In the genomic region with DNA sequence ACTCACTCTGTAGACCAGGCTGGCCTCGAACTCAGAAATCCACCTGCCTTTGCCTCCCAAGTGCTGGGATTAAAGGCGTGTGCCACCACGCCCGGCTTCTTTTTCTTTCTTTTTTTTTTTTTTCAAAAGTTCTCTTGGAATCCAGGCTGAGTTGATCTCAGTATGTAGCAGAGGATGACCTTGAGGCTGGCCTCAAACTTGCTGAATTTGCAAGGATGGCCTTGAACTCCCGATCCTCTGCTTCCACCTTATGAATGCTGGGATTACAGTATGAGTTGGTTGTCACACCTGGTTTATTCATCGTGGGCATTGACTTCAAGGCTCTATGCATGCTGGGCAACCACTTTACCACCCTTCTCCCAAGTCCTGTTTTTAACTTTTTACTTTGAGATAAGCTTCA, we compare ENCODE assay signal across 21 mouse cellular contexts. TPM values are rescaled to one million over a fixed set of nuclear protein-coding genes. Genes with fewer than 3 reads are reported as not detected.
DNase-seq lines count a peak whose midpoint lies in the region; ATAC-seq and TF ChIP-seq lines count a peak whose summit lies in the region.
"Had no signal": no experiment of that assay in that cellular context is flagged by ENCODE, and none has a peak within 500 bp of the region (broad histone marks: within the 10 kb centered on the region; RNA-seq: fewer than 3 reads in every experiment).

No protein-coding gene starts in this region.

- WGBS in thymus, adult 2 months = 74% methylated on average over 6 of the region's 6 CpGs
- 29% methylated on average over 2 of the region's 6 CpGs for WGBS in macrophage (ENCODE audit: missing documents)
- WGBS in heart, embryonic 10.5 days = 88% methylated on average over 6 of the region's 6 CpGs
- 88% methylated on average over 6 of the region's 6 CpGs for WGBS in forebrain, embryonic 15.5 days

- no peak for TF ChIP-seq POLR2A in thymus, adult 2 months (IDR thresholded peaks at IDR 0.05; ENCODE audit: control insufficient read depth, extremely low read depth, insufficient read depth, low read length, poor library complexity)

- no peak for DNase-seq in thymus, adult 2 months
- no peak for DNase-seq in thymus, postnatal 36 days
- DNase-seq in R1 (ENCODE audit: low read depth, low spot score) = peak; percentile 84
- DNase-seq in heart, embryonic 10.5 days (ENCODE audit: low spot score) = no peak
- DNase-seq: adrenal gland, postnatal 10 days; cerebellum, adult 18-20 months; cerebellum, adult 9-11 months; cerebellum, postnatal 36 days; gastrocnemius, postnatal 14 days; heart, adult 2 months; heart, postnatal 36 days had no signal

- H3K4me1 ChIP-seq in thymus, adult 2 months (replicated peaks; ENCODE audit: control insufficient read depth, insufficient read depth, low read length) = peaks cover 41% of the 10 kb centered on the region
- H3K4me1 ChIP-seq in heart, embryonic 10.5 days = peaks cover 13% of the 10 kb centered on the region; the same call in 1 of the 2 replicates
- H3K4me1 ChIP-seq in forebrain, embryonic 15.5 days = no peaks in the 10 kb centered on the region
- H3K4me1 ChIP-seq: forebrain, embryonic 13.5 days; hindbrain, embryonic 15.5 days had no signal

- no peak for TF ChIP-seq CTCF in thymus, adult 2 months (IDR thresholded peaks at IDR 0.05; ENCODE audit: borderline replicate concordance, control insufficient read depth, extremely low read depth, insufficient read depth, low read length, poor library complexity)

- no peak overlapping the region for H3K9ac ChIP-seq in forebrain, embryonic 15.5 days (replicated peaks)
- H3K9ac ChIP-seq: embryonic facial prominence, embryonic 13.5 days; forebrain, embryonic 13.5 days; heart, embryonic 13.5 days; hindbrain, embryonic 15.5 days had no signal

- peak overlapping the region; percentile 71 for H3K27ac ChIP-seq in thymus, adult 2 months (ENCODE audit: control insufficient read depth, insufficient read depth, low read length)
- 0 out of 2 replicates have a peak overlapping the region, but pooled peaks have one; percentile 10 for H3K27ac ChIP-seq in macrophage
- no peak overlapping the region for H3K27ac ChIP-seq in heart, embryonic 10.5 days
- H3K27ac ChIP-seq in forebrain, embryonic 15.5 days (replicated peaks) = no peak overlapping the region
- H3K27ac ChIP-seq: embryonic facial prominence, embryonic 13.5 days; forebrain, embryonic 13.5 days; heart, adult 2 months; heart, embryonic 13.5 days; hindbrain, embryonic 15.5 days had no signal

- H3K79me2 ChIP-seq in macrophage (ENCODE audit: inconsistent target) = no peaks in the 10 kb centered on the region

- no peak overlapping the region for H3K4me3 ChIP-seq in thymus, adult 2 months (ENCODE audit: control insufficient read depth, insufficient read depth, low read length)
- H3K4me3 ChIP-seq in macrophage (ENCODE audit: inconsistent target) = no peak overlapping the region
- no peak overlapping the region for H3K4me3 ChIP-seq in heart, embryonic 10.5 days
- H3K4me3 ChIP-seq in forebrain, embryonic 15.5 days = no peak overlapping the region
- H3K4me3 ChIP-seq: embryonic facial prominence, embryonic 13.5 days; forebrain, embryonic 13.5 days; heart, adult 2 months; heart, embryonic 13.5 days; hindbrain, embryonic 15.5 days had no signal

- H3K9me3 ChIP-seq in heart, embryonic 10.5 days = no peaks in the 10 kb centered on the region
- H3K9me3 ChIP-seq in forebrain, embryonic 15.5 days = no peaks in the 10 kb centered on the region
- H3K9me3 ChIP-seq: embryonic facial prominence, embryonic 13.5 days; forebrain, embryonic 13.5 days; heart, embryonic 13.5 days; hindbrain, embryonic 15.5 days had no signal

- H3K36me3 ChIP-seq in thymus, adult 2 months (ENCODE audit: control insufficient read depth, insufficient read depth, low read length) = no peaks in the 10 kb centered on the region
- H3K36me3 ChIP-seq in macrophage (ENCODE audit: inconsistent target) = no peaks in the 10 kb centered on the region
- H3K36me3 ChIP-seq in heart, embryonic 10.5 days = no peaks in the 10 kb centered on the region
- no peaks in the 10 kb centered on the region for H3K36me3 ChIP-seq in forebrain, embryonic 15.5 days
- H3K36me3 ChIP-seq: embryonic facial prominence, embryonic 13.5 days; heart, embryonic 13.5 days; hindbrain, embryonic 15.5 days had no signal

- no peaks in the 10 kb centered on the region for H3K27me3 ChIP-seq in thymus, adult 2 months (ENCODE audit: control insufficient read depth, insufficient read depth, low read length)
- H3K27me3 ChIP-seq in heart, embryonic 10.5 days (ENCODE audit: insufficient read depth, poor library complexity, severe bottlenecking) = no peaks in the 10 kb centered on the region
- H3K27me3 ChIP-seq in forebrain, embryonic 15.5 days = no peaks in the 10 kb centered on the region
- H3K27me3 ChIP-seq: embryonic facial prominence, embryonic 13.5 days; forebrain, embryonic 13.5 days; heart, embryonic 13.5 days; hindbrain, embryonic 15.5 days; Patski had no signal

- no peak overlapping the region for H3K4me2 ChIP-seq in forebrain, embryonic 15.5 days (replicated peaks)
- H3K4me2 ChIP-seq: embryonic facial prominence, embryonic 13.5 days; forebrain, embryonic 13.5 days; heart, embryonic 13.5 days; hindbrain, embryonic 15.5 days had no signal

- no peak for ATAC-seq in forebrain, embryonic 15.5 days (replicated peaks)
- ATAC-seq: forebrain, embryonic 13.5 days; Patski had no signal

RNA-seq across cellular contexts. Expression of gene Scgb1a1, which starts 47.1 kb away (rescaled TPM):
- polyA plus RNA-seq in thymus, adult 2 months (2012; rRNA removed) = 65.9 and 174 TPM in 2 replicates
- total RNA-seq in macrophage (2018; cell fraction: chromatin; rRNA removed) = not detected
- not detected for total RNA-seq in macrophage (2018; cell fraction: cytosol; rRNA removed)
- not detected for total RNA-seq in macrophage (2018; cell fraction: nucleus; rRNA removed)
- polyA plus RNA-seq in macrophage (2018) = not detected in 3 replicates
- polyA plus RNA-seq in heart, embryonic 10.5 days (2016; fragmentation: Nextera tagmentation; extraction: Ambion mirVana) = not detected in 2 replicates
- not detected in 2 replicates for polyA plus RNA-seq in forebrain, embryonic 15.5 days (2015; fragmentation: Nextera tagmentation; extraction: Ambion mirVana)
- total RNA-seq: adrenal gland, postnatal 4 days; gastrocnemius, postnatal 14 days; heart, postnatal 36 days had no signal
- polyA plus RNA-seq: embryonic facial prominence, embryonic 13.5 days; forebrain, embryonic 13.5 days; heart, embryonic 13.5 days; hindbrain, embryonic 11.5 days; hindbrain, embryonic 15.5 days; intestine, embryonic 16.5 days; Patski had no signal

RNA-seq across cellular contexts. Expression of gene Ahnak, which starts 51.6 kb away (rescaled TPM):
- 6.0 and 7.9 TPM in 2 replicates for polyA plus RNA-seq in thymus, adult 2 months (2012; rRNA removed)
- 1,000 to 10,000 TPM in 14 of 26 experiments, 100 to 1,000 TPM in 12; 456 to 7,544 (median 1,268) TPM for total RNA-seq in macrophage (2018; cell fraction: chromatin; rRNA removed)
- total RNA-seq in macrophage (2018; cell fraction: cytosol; rRNA removed) = 100 to 1,000 TPM; 156 to 966 (median 391) TPM
- total RNA-seq in macrophage (2018; cell fraction: nucleus; rRNA removed) = 1,000 to 10,000 TPM in 9 of 26 experiments, 100 to 1,000 TPM in 17; 420 to 2,179 (median 869) TPM
- polyA plus RNA-seq in macrophage (2018) = 97.5 to 169 TPM (median 125 TPM) in 3 replicates
- 15.1 and 19.4 TPM in 2 replicates for polyA plus RNA-seq in heart, embryonic 10.5 days (2016; fragmentation: Nextera tagmentation; extraction: Ambion mirVana)
- 2.6 and 3.7 TPM in 2 replicates for polyA plus RNA-seq in forebrain, embryonic 15.5 days (2015; fragmentation: Nextera tagmentation; extraction: Ambion mirVana)

Comparison
In these comparisons a context has a peak if more than half of its experiments do, and no peak if none do; other contexts are left out.
1. H3K27ac ChIP-seq: peak in thymus, adult 2 months (single experiment) and macrophage (single experiment); none in heart, embryonic 10.5 days (single experiment) and forebrain, embryonic 15.5 days (single experiment).
2. RNA of gene Scgb1a1, which starts 47.1 kb away (polyA plus RNA-seq): 65.9 to 174 TPM in thymus, adult 2 months; not detected in macrophage, not detected in heart, embryonic 10.5 days and not detected in forebrain, embryonic 15.5 days; every median in the first group is over 10 times any median in the second.